Mouse (Mus musculus) adipocyte (in vitro differentiated cells): Measurements from ENCODE around the gene Angel2.
"Not testable (repeated sequence)": the region's sequence is repeated elsewhere in the genome, so short reads cannot be mapped to it uniquely, and the experiment has no call there.

Experiments used
- DNase-seq: peaks from one replicate; pipeline ENCODE4 v3.0.0-alpha.2; 2016; ENCODE audit warnings: low spot score

Angel2 gene

GRCm38 (mm10) chr1:190924812-190925211 lies at the start of gene Angel2:
TSS of gene Angel2 (plus strand) at chr1:190925112.
- not testable (repeated sequence) for DNase-seq

- DNase-seq, result no peak
Observed at GRCm38 (mm10) chr1:190875751-190876150, 49.2 kb upstream of the Angel2 start.

GRCm38 (mm10) chr1:190880638-190881037 lies 44.3 kb upstream of the Angel2 start:
- DNase-seq, result no peak

GRCm38 (mm10) chr1:190881422-190881821 lies 43.5 kb upstream of the Angel2 start:
- peak; percentile 86 for DNase-seq

- no peak for DNase-seq
Observed at GRCm38 (mm10) chr1:190886014-190886413, 38.9 kb upstream of the Angel2 start.

- no peak for DNase-seq
Observed at GRCm38 (mm10) chr1:190888031-190888430, 36.9 kb upstream of the Angel2 start.

GRCm38 (mm10) chr1:190888646-190889045 lies 36.3 kb upstream of the Angel2 start:
- DNase-seq, result no peak

- DNase-seq, result no peak
Observed at GRCm38 (mm10) chr1:190893559-190894167, 31.2 kb upstream of the Angel2 start.

- no peak for DNase-seq
Observed at GRCm38 (mm10) chr1:190898186-190898585, 26.7 kb upstream of the Angel2 start.

GRCm38 (mm10) chr1:190898899-190899575 lies 25.9 kb upstream of the Angel2 start:
- peak; percentile 14 for DNase-seq

GRCm38 (mm10) chr1:190901082-190901481 lies 23.8 kb upstream of the Angel2 start:
- DNase-seq, result no peak

- DNase-seq, result no peak
Observed at GRCm38 (mm10) chr1:190904136-190904535, 20.8 kb upstream of the Angel2 start.

GRCm38 (mm10) chr1:190904714-190905113 lies 20.2 kb upstream of the Angel2 start:
- DNase-seq, result no peak

- DNase-seq, result no peak
Observed at GRCm38 (mm10) chr1:190910836-190911235, 14.1 kb upstream of the Angel2 start.

GRCm38 (mm10) chr1:190911415-190912123 lies 13.3 kb upstream of the Angel2 start, which contains the start of gene Rps6kc1:
TSS of gene Rps6kc1 (minus strand) at chr1:190911770.
- peak; percentile 85 for DNase-seq

GRCm38 (mm10) chr1:190912623-190913022 lies 12.3 kb upstream of the Angel2 start:
- no peak for DNase-seq

- DNase-seq, result no peak
Observed at GRCm38 (mm10) chr1:190918938-190919337, 6.0 kb upstream of the Angel2 start.

GRCm38 (mm10) chr1:190919725-190920469 lies 5.0 kb upstream of the Angel2 start:
- DNase-seq, result no peak

- DNase-seq, result peak; percentile 56
Observed at GRCm38 (mm10) chr1:190927311-190927710, 2.4 kb downstream of the Angel2 start.

- DNase-seq, result peak; percentile 70
Observed at GRCm38 (mm10) chr1:190927751-190928369, 2.9 kb downstream of the Angel2 start.

GRCm38 (mm10) chr1:190928370-190929009 lies 3.6 kb downstream of the Angel2 start:
- DNase-seq, result peak; percentile 98
